Mouse (Mus musculus): Measurements from ENCODE around the gene Gamt. TPM values are rescaled to one million over a fixed set of nuclear protein-coding genes. Genes with fewer than 3 reads are reported as not detected.

Gene Gamt
- polyA plus RNA-seq, 1 experiment, result 48.3 TPM

GRCm38 (mm10) chr10:80244791-80245399, 15.9 kb downstream of the Gamt start:
- Histone ChIP-seq H3K79me2 (ENCODE audit: control insufficient read depth, insufficient read depth) (peaks cover 7% of the 10 kb centered on the region), H3ac (ENCODE audit: control insufficient read depth, insufficient read length, low read depth) (no peak overlapping the region), H3K4me3 (ENCODE audit: insufficient read depth, poor library complexity, severe bottlenecking) (no peak overlapping the region), H3K27me3 (ENCODE audit: control insufficient read depth, insufficient read depth, insufficient read length) (no peaks in the 10 kb centered on the region), H3K36me3 (ENCODE audit: control insufficient read depth, insufficient read depth) (peaks cover 53% of the 10 kb centered on the region), H3K79me3 (ENCODE audit: low read depth) (peaks cover 5% of the 10 kb centered on the region)
- no peak for TF ChIP-seq CEBPB (IDR thresholded peaks at IDR 0.05; ENCODE audit: low read depth)
- TF ChIP-seq CTCF (IDR thresholded peaks at IDR 0.05; ENCODE audit: control insufficient read depth, insufficient read depth, insufficient read length), result no peak
- no peak for TF ChIP-seq FOSL1 (IDR thresholded peaks at IDR 0.05; ENCODE audit: insufficient read depth, low read length, poor library complexity, severe bottlenecking)
- no peak for TF ChIP-seq MYOD1 (IDR thresholded peaks at IDR 0.05; ENCODE audit: control insufficient read depth, insufficient read length, low read depth)
- no peak for TF ChIP-seq MYOG (IDR thresholded peaks at IDR 0.05; ENCODE audit: control insufficient read depth, extremely low read depth, insufficient read length)
- no peak for TF ChIP-seq MAX (IDR thresholded peaks at IDR 0.05)
- TF ChIP-seq USF1 (IDR thresholded peaks at IDR 0.05; ENCODE audit: low read depth), result no peak

- no peak overlapping the region for H3ac ChIP-seq (ENCODE audit: control insufficient read depth, insufficient read length, low read depth)
- TF ChIP-seq MAX (IDR thresholded peaks at IDR 0.05), result no peak
- TF ChIP-seq MYOD1 (IDR thresholded peaks at IDR 0.05; ENCODE audit: control insufficient read depth, insufficient read length, low read depth), result no peak
- H3K36me3 ChIP-seq (ENCODE audit: control insufficient read depth, insufficient read depth), result peaks cover 76% of the 10 kb centered on the region
- H3K79me2 ChIP-seq (ENCODE audit: control insufficient read depth, insufficient read depth), result no peaks in the 10 kb centered on the region
- H3K4me3 ChIP-seq (ENCODE audit: insufficient read depth, poor library complexity, severe bottlenecking), result no peak overlapping the region
- H3K79me3 ChIP-seq (ENCODE audit: low read depth), result no peaks in the 10 kb centered on the region
- no peaks in the 10 kb centered on the region for H3K27me3 ChIP-seq (ENCODE audit: control insufficient read depth, insufficient read depth, insufficient read length)
Measured at GRCm38 (mm10) chr10:80242607-80243006, 18.2 kb downstream of the Gamt start.

GRCm38 (mm10) chr10:80242088-80242487, 18.7 kb downstream of the Gamt start:
- no peaks in the 10 kb centered on the region for H3K27me3 ChIP-seq (ENCODE audit: control insufficient read depth, insufficient read depth, insufficient read length)
- no peaks in the 10 kb centered on the region for H3K79me3 ChIP-seq (ENCODE audit: low read depth)
- no peaks in the 10 kb centered on the region for H3K79me2 ChIP-seq (ENCODE audit: control insufficient read depth, insufficient read depth)
- H3ac ChIP-seq (ENCODE audit: control insufficient read depth, insufficient read length, low read depth), result no peak overlapping the region
- peaks cover 81% of the 10 kb centered on the region for H3K36me3 ChIP-seq (ENCODE audit: control insufficient read depth, insufficient read depth)
- TF ChIP-seq MAX (IDR thresholded peaks at IDR 0.05) (no peak), FOSL1 (IDR thresholded peaks at IDR 0.05; ENCODE audit: insufficient read depth, low read length, poor library complexity, severe bottlenecking) (no peak), CTCF (IDR thresholded peaks at IDR 0.05; ENCODE audit: control insufficient read depth, insufficient read depth, insufficient read length) (no peak), MYOG (IDR thresholded peaks at IDR 0.05; ENCODE audit: control insufficient read depth, extremely low read depth, insufficient read length) (no peak), MYOD1 (IDR thresholded peaks at IDR 0.05; ENCODE audit: control insufficient read depth, insufficient read length, low read depth) (no peak), CEBPB (IDR thresholded peaks at IDR 0.05; ENCODE audit: low read depth) (no peak), USF1 (IDR thresholded peaks at IDR 0.05; ENCODE audit: low read depth) (no peak)
- H3K4me3 ChIP-seq (ENCODE audit: insufficient read depth, poor library complexity, severe bottlenecking), result no peak overlapping the region

- no peaks in the 10 kb centered on the region for H3K27me3 ChIP-seq (ENCODE audit: control insufficient read depth, insufficient read depth, insufficient read length)
- peaks cover 3% of the 10 kb centered on the region for H3K79me3 ChIP-seq (ENCODE audit: low read depth)
- H3ac ChIP-seq (ENCODE audit: control insufficient read depth, insufficient read length, low read depth), result no peak overlapping the region
- H3K36me3 ChIP-seq (ENCODE audit: control insufficient read depth, insufficient read depth), result peaks cover 97% of the 10 kb centered on the region
- no peaks in the 10 kb centered on the region for H3K79me2 ChIP-seq (ENCODE audit: control insufficient read depth, insufficient read depth)
- H3K4me3 ChIP-seq (ENCODE audit: insufficient read depth, poor library complexity, severe bottlenecking), result no peak overlapping the region
- TF ChIP-seq USF1 (IDR thresholded peaks at IDR 0.05; ENCODE audit: low read depth), result no peak
- TF ChIP-seq MYOD1 (IDR thresholded peaks at IDR 0.05; ENCODE audit: control insufficient read depth, insufficient read length, low read depth), result no peak
- no peak for TF ChIP-seq CTCF (IDR thresholded peaks at IDR 0.05; ENCODE audit: control insufficient read depth, insufficient read depth, insufficient read length)
- no peak for TF ChIP-seq MYOG (IDR thresholded peaks at IDR 0.05; ENCODE audit: control insufficient read depth, extremely low read depth, insufficient read length)
- TF ChIP-seq FOSL1 (IDR thresholded peaks at IDR 0.05; ENCODE audit: insufficient read depth, low read length, poor library complexity, severe bottlenecking), result no peak
Measured at GRCm38 (mm10) chr10:80239791-80240190, 21.0 kb downstream of the Gamt start.

- Histone ChIP-seq H3K79me3 (ENCODE audit: low read depth) (peaks cover 11% of the 10 kb centered on the region), H3K36me3 (ENCODE audit: control insufficient read depth, insufficient read depth) (peaks cover 97% of the 10 kb centered on the region), H3K4me3 (ENCODE audit: insufficient read depth, poor library complexity, severe bottlenecking) (no peak overlapping the region), H3ac (ENCODE audit: control insufficient read depth, insufficient read length, low read depth) (no peak overlapping the region), H3K79me2 (ENCODE audit: control insufficient read depth, insufficient read depth) (peaks cover 14% of the 10 kb centered on the region), H3K27me3 (ENCODE audit: control insufficient read depth, insufficient read depth, insufficient read length) (no peaks in the 10 kb centered on the region)
- TF ChIP-seq USF1 (IDR thresholded peaks at IDR 0.05; ENCODE audit: low read depth) (no peak), CEBPB (IDR thresholded peaks at IDR 0.05; ENCODE audit: low read depth) (no peak), CTCF (IDR thresholded peaks at IDR 0.05; ENCODE audit: control insufficient read depth, insufficient read depth, insufficient read length) (no peak), MYOD1 (IDR thresholded peaks at IDR 0.05; ENCODE audit: control insufficient read depth, insufficient read length, low read depth) (no peak)
Measured at GRCm38 (mm10) chr10:80238306-80238705, 22.5 kb downstream of the Gamt start.

GRCm38 (mm10) chr10:80237020-80237419, 23.8 kb downstream of the Gamt start:
- Histone ChIP-seq H3K79me3 (ENCODE audit: low read depth) (peaks cover 16% of the 10 kb centered on the region), H3K36me3 (ENCODE audit: control insufficient read depth, insufficient read depth) (peaks cover 97% of the 10 kb centered on the region)
- TF ChIP-seq CEBPB (IDR thresholded peaks at IDR 0.05; ENCODE audit: low read depth) (no peak), CTCF (IDR thresholded peaks at IDR 0.05; ENCODE audit: control insufficient read depth, insufficient read depth, insufficient read length) (no peak), MYOD1 (IDR thresholded peaks at IDR 0.05; ENCODE audit: control insufficient read depth, insufficient read length, low read depth) (no peak), FOSL1 (IDR thresholded peaks at IDR 0.05; ENCODE audit: insufficient read depth, low read length, poor library complexity, severe bottlenecking) (no peak), MYOG (IDR thresholded peaks at IDR 0.05; ENCODE audit: control insufficient read depth, extremely low read depth, insufficient read length) (no peak), USF1 (IDR thresholded peaks at IDR 0.05; ENCODE audit: low read depth) (no peak), MAX (IDR thresholded peaks at IDR 0.05) (no peak)

More at GRCm38 (mm10) chr10:80237020-80237419, 23.8 kb downstream of the Gamt start:
- no peak overlapping the region for H3K4me3 ChIP-seq (ENCODE audit: insufficient read depth, poor library complexity, severe bottlenecking)
- no peak overlapping the region for H3ac ChIP-seq (ENCODE audit: control insufficient read depth, insufficient read length, low read depth)
- H3K79me2 ChIP-seq (ENCODE audit: control insufficient read depth, insufficient read depth), result peaks cover 27% of the 10 kb centered on the region
- no peaks in the 10 kb centered on the region for H3K27me3 ChIP-seq (ENCODE audit: control insufficient read depth, insufficient read depth, insufficient read length)
